Mouse (Mus musculus) C2C12 (cell line): ENCODE results near the gene Mbd3. TPM values are rescaled to one million over a fixed set of nuclear protein-coding genes. Genes with fewer than 3 reads are reported as not detected.

Experiments used
- H3K27me3 ChIP-seq: one replicate; pipeline ENCODE4 v1.6.1; 2011; ENCODE audit not compliant: control insufficient read depth, insufficient read depth, insufficient read length
- H3K36me3 ChIP-seq: one replicate; pipeline ENCODE4 v1.6.1; 2011; ENCODE audit not compliant: control insufficient read depth, insufficient read depth
- H3K4me3 ChIP-seq: one replicate; pipeline ENCODE4 v1.5.1; 2011; ENCODE audit warnings: mild to moderate bottlenecking, control low read depth; ENCODE audit not compliant: poor library complexity, insufficient read depth, severe bottlenecking
- H3K79me2 ChIP-seq: one replicate; pipeline ENCODE4 v1.6.1; 2011; ENCODE audit not compliant: control insufficient read depth, insufficient read depth
- H3K79me3 ChIP-seq: one replicate; pipeline ENCODE4 v1.6.1; 2011; ENCODE audit warnings: low read depth, control low read depth
- H3ac ChIP-seq: one replicate; pipeline ENCODE3; 2011; ENCODE audit warnings: low read depth; ENCODE audit not compliant: control insufficient read depth, insufficient read length
- CEBPB ChIP-seq: IDR thresholded peaks from one replicate; pipeline ENCODE4 v1.6.1; 2011; ENCODE audit warnings: low read depth, mild to moderate bottlenecking, control low read depth, moderate library complexity
- CTCF ChIP-seq: IDR thresholded peaks from one replicate; pipeline ENCODE4 v1.5.1; 2011; ENCODE audit not compliant: control insufficient read depth, insufficient read depth, insufficient read length
- FOSL1 ChIP-seq: IDR thresholded peaks from one replicate; pipeline ENCODE4 v1.8.0; 2011; ENCODE audit warnings: mild to moderate bottlenecking, low read length; ENCODE audit not compliant: poor library complexity, insufficient read depth, severe bottlenecking
- MAX ChIP-seq: IDR thresholded peaks from one replicate; pipeline ENCODE4 v1.6.1; 2011; ENCODE audit warnings: mild to moderate bottlenecking, control low read depth
- MYOD1 ChIP-seq: IDR thresholded peaks from one replicate; pipeline ENCODE4 v1.6.1; 2011; ENCODE audit warnings: low read depth; ENCODE audit not compliant: control insufficient read depth, insufficient read length
- MYOG ChIP-seq: IDR thresholded peaks from one replicate; pipeline ENCODE4 v1.6.1; 2011; ENCODE audit not compliant: control insufficient read depth, insufficient read length; ENCODE audit errors: extremely low read depth
- USF1 ChIP-seq: IDR thresholded peaks from one replicate; pipeline ENCODE4 v1.6.1; 2011; ENCODE audit warnings: low read depth, mild to moderate bottlenecking, control low read depth, moderate library complexity
- polyA plus RNA-seq: library from polyadenylated mRNA; unstranded; fragments of >200 nt; fragmentation: generic; extraction: Trizol; gene quantifications from one replicate; pipeline ENCODE4 v1.2.1, GENCODE M21; 2012; ENCODE audit warnings: missing spikeins

Mbd3 gene
- polyA plus RNA-seq, 1 experiment: 326 TPM

DNA sequence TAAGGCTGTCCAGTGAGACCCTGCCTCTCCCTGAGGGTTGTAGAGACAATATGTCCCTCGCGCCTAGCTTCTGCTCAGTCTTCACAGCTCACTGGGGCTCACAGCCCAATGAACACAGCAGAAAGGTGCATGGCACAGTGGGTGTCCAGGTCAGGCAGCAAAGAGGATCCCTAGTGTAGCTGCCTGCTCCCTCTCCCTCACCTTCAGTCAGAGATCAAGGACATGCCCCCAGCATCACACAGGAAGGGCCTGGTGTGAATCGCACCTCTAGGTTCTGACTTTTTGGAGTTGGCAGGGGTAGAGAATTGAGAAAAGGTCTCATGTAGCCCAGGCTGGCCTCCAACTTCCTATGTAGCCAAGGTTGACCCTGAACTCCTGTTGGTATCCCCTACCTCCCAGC, 35.5 kb upstream of the Mbd3 start:
- peaks cover 31% of the 10 kb centered on the region for H3K79me3 ChIP-seq
- no peaks in the 10 kb centered on the region for H3K27me3 ChIP-seq
- H3K79me2 ChIP-seq: peaks cover 35% of the 10 kb centered on the region
- H3K36me3 ChIP-seq: peaks cover 9% of the 10 kb centered on the region
- no peak overlapping the region for H3ac ChIP-seq
- TF ChIP-seq MYOD1 (no peak), FOSL1 (no peak), USF1 (no peak), CEBPB (no peak), MAX (no peak), MYOG (no peak), CTCF (no peak)
- H3K4me3 ChIP-seq: no peak overlapping the region

DNA sequence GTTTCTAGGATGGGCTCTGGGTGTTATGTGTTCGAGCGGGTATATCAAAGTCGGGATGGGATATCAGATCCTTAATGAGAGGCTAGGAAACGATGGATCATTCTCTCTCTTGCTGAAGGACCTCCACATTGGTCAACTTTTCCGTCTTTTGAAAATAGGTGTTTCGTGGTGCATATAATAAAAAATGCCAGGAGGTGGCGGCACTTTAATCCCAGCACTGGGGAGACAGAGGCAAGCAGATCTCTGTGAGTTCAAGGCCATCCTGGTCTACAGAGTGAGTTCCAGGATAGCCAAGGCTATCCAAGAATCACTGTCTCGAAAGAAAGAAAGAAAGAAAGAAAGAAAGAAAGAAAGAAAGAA, 34.9 kb upstream of the Mbd3 start:
- peaks cover 41% of the 10 kb centered on the region for H3K79me2 ChIP-seq
- H3K79me3 ChIP-seq: peaks cover 35% of the 10 kb centered on the region
- no peaks in the 10 kb centered on the region for H3K27me3 ChIP-seq
- TF ChIP-seq MYOG (no peak), MAX (no peak), MYOD1 (no peak), FOSL1 (no peak), CEBPB (no peak)
- H3K4me3 ChIP-seq: peak overlapping the region; percentile 8
- H3K36me3 ChIP-seq: peaks cover 15% of the 10 kb centered on the region
- H3ac ChIP-seq: no peak overlapping the region

- Histone ChIP-seq H3K79me3 (peaks cover 36% of the 10 kb centered on the region), H3K79me2 (peaks cover 47% of the 10 kb centered on the region), H3K4me3 (peak within 1 kb of the TSS; percentile 97), H3ac (peak within 1 kb of the TSS; percentile 84), H3K36me3 (peaks cover 20% of the 10 kb centered on the region), H3K27me3 (no peaks in the 10 kb centered on the region)
- TF ChIP-seq MYOD1 (no peak), FOSL1 (no peak), CTCF (no peak), MAX (peak; percentile 39), MYOG (no peak), CEBPB (peak; percentile 46), USF1 (no peak)
Measured at GRCm38 (mm10) chr10:80433513-80434232, 34.3 kb upstream of the Mbd3 start, which contains the start of gene Tcf3. Tcf3 (minus strand) TSS chr10:80433647.

DNA sequence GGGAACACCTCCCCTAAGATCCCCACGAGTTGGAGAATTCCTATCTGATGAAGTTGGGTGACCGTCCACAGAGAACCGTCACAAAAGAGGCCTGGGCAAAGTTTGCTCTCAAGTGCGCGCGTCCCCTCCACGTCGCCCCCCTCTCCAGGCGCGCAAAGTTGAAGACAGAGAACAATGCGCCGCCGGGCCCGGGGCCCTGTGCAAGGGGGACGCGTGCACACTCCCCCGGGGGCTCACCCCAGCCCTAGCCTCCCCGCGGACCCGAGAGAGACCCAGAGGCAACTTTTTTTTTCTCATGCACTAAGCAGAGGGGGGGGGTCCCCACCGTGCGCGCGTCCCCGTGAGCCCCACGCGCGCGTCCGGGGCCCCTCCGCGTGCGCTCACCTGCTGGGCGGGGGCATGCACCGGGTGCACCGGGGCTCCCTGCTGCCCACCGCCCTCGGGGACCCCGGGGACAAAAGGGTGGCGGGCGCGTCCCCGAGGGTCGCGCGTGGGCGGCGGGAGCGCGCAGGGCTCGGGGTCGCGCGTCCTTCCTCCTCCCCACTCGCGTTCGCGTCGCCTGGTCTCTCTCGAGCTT, 33.7 kb upstream of the Mbd3 start:
- Histone ChIP-seq H3K79me3 (peaks cover 36% of the 10 kb centered on the region), H3ac (peak overlapping the region; percentile 84), H3K79me2 (peaks cover 53% of the 10 kb centered on the region), H3K36me3 (peaks cover 27% of the 10 kb centered on the region), H3K4me3 (peak overlapping the region; percentile 97), H3K27me3 (no peaks in the 10 kb centered on the region)
- TF ChIP-seq MYOG (no peak), MYOD1 (no peak), CTCF (no peak), FOSL1 (no peak), CEBPB (no peak), MAX (no peak), USF1 (no peak)

DNA sequence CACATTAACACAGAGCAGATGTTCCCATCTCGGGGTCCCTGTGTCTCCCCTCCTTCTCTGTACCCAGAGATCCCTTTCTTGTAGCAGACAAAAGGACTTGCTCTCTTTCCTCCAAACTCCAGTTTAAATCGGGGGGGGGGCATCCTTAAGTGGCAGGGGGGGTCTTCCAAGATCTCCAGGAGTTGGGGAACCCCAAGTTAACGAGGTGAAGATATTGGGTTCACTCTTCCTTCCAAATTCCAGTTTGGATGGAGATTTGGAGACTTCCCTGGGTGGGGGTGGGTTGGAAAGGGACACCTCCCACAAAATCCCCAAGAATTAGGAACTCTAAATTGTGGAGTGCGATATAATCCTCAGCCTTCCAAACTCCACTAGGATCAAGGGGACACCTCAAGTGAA, 33.0 kb upstream of the Mbd3 start:
- Histone ChIP-seq H3K36me3 (peaks cover 33% of the 10 kb centered on the region), H3ac (peak overlapping the region; percentile 84), H3K4me3 (peak overlapping the region; percentile 97), H3K79me3 (peaks cover 38% of the 10 kb centered on the region), H3K79me2 (peaks cover 58% of the 10 kb centered on the region), H3K27me3 (no peaks in the 10 kb centered on the region)
- TF ChIP-seq MYOG (no peak), USF1 (no peak), CEBPB (no peak), FOSL1 (no peak), MAX (no peak), MYOD1 (no peak), CTCF (no peak)
